Mouse (Mus musculus) forebrain, embryonic 15.5 days (tissue): ENCODE measurements around the gene Cryzl2. TPM values are rescaled to one million over a fixed set of nuclear protein-coding genes. Genes with fewer than 3 reads are reported as not detected.

Source experiments
- ATAC-seq: fragments of 200-750 bp; cut with Nextera tagmentation; replicated peaks from 2 replicates; pipeline ENCODE4 v1.8.0; 2017; ENCODE audit warnings: mild to moderate bottlenecking, moderate TSS enrichment, moderate library complexity
- H3K27ac ChIP-seq: fragments of 300-500 bp; sonication (generic); replicated peaks from 2 replicates; pipeline ENCODE4 v1.5.1; 2015; ENCODE audit warnings: mild to moderate bottlenecking, inconsistent platforms
- H3K27me3 ChIP-seq: fragments of 300-500 bp; sonication (generic); 2 replicates; pipeline ENCODE4 v1.6.1; 2015; ENCODE audit warnings: inconsistent platforms
- H3K36me3 ChIP-seq: fragments of 300-500 bp; sonication (generic); 2 replicates; pipeline ENCODE4 v1.6.1; 2015; ENCODE audit warnings: mild to moderate bottlenecking, inconsistent platforms
- H3K4me1 ChIP-seq: fragments of 300-500 bp; sonication (generic); 2 replicates; pipeline ENCODE4 v1.6.1; 2015; ENCODE audit warnings: inconsistent platforms
- H3K4me2 ChIP-seq: fragments of 300-500 bp; sonication (generic); replicated peaks from 2 replicates; pipeline ENCODE4 v1.6.1; 2015; ENCODE audit warnings: mild to moderate bottlenecking, inconsistent platforms
- H3K4me3 ChIP-seq: fragments of 300-500 bp; sonication (generic); 2 replicates; pipeline ENCODE4 v1.5.1; 2015; ENCODE audit warnings: mild to moderate bottlenecking, inconsistent platforms
- H3K9ac ChIP-seq: fragments of 300-500 bp; sonication (generic); replicated peaks from 2 replicates; pipeline ENCODE4 v1.6.1; 2015; ENCODE audit warnings: mild to moderate bottlenecking, inconsistent platforms
- H3K9me3 ChIP-seq: fragments of 300-500 bp; sonication (generic); 2 replicates; pipeline ENCODE4 v1.6.1; 2016; ENCODE audit warnings: inconsistent platforms
- WGBS: fragments of 180-500 bp; shearing (Covaris S2); methylation state at CpG from one replicate; pipeline ENCODE4 v1.1.7; 2015; ENCODE audit warnings: mixed read lengths; 5-methylcytosine and 5-hydroxymethylcytosine counted together
- polyA plus RNA-seq: library from polyadenylated mRNA; unstranded; fragments of >200 nt; fragmentation: Nextera tagmentation; extraction: Ambion mirVana; gene quantifications from 2 replicates; pipeline ENCODE4 v1.2.1, GENCODE M21; 2015

Cryzl2 gene
- polyA plus RNA-seq, 1 experiment from 2014 or later: 6.4 TPM

GRCm38 (mm10) chr1:157457789-157458188, 588 bp upstream of the Cryzl2 start:
- H3K4me1 ChIP-seq: peaks cover 17% of the 10 kb centered on the region
- H3K9ac ChIP-seq: no peak overlapping the region
- H3K27me3 ChIP-seq: no peaks in the 10 kb centered on the region
- no peaks in the 10 kb centered on the region for H3K36me3 ChIP-seq
- no peak overlapping the region for H3K4me3 ChIP-seq
- whole genome bisulfite sequencing: 32% methylated on average over 3 of the region's 3 CpGs
- H3K4me2 ChIP-seq: no peak overlapping the region
- no peak overlapping the region for H3K27ac ChIP-seq
- H3K9me3 ChIP-seq: no peaks in the 10 kb centered on the region
- no peak for ATAC-seq

DNA sequence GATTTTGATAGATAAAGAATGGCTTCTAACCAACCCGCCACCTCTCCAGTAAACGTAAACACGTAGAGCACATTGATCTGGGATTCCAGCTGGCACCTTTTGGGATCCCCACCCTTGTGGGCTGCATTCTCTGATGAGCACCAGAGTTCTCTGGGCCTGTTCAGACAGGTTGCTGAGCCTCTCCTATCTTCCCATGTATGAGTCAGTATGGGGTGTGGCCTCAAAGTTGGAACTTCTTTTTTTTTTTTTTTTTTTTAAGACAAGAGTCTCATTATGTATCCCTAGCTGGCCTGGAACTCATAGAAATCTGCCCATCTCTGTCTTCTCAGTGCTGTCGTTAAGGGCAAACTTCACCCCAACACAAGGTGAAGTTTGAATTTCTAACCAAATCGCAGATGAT, 1.5 kb downstream of the Cryzl2 start:
- ATAC-seq: no peak
- no peaks in the 10 kb centered on the region for H3K9me3 ChIP-seq
- no peaks in the 10 kb centered on the region for H3K27me3 ChIP-seq

DNA sequence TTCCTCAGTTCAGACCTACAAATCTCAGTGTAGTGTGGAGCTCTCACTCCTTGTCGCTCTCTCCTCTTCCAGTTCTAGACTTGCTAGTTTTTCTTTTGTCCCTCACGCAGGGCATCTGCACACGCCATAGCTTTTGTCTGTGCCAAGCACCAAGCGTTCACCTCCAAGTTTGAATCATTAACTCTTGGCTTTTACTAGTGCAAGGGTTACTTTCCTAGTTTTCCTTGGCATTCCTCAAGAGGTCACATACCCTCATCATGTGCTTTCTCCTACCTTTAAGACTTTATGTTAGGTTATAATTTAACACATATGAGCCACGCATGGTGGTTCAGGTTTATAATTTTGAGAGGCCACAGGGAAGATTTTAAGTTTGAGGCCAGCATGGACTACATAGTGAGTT, 2.9 kb downstream of the Cryzl2 start:
- no peaks in the 10 kb centered on the region for H3K36me3 ChIP-seq
- ATAC-seq: no peak
- H3K4me1 ChIP-seq: peaks cover 11% of the 10 kb centered on the region
- no peaks in the 10 kb centered on the region for H3K9me3 ChIP-seq
- H3K4me2 ChIP-seq: no peak overlapping the region
- H3K4me3 ChIP-seq: no peak overlapping the region
- H3K9ac ChIP-seq: no peak overlapping the region
- no peak overlapping the region for H3K27ac ChIP-seq
- 92% methylated on average over 5 of the region's 5 CpGs for WGBS
- no peaks in the 10 kb centered on the region for H3K27me3 ChIP-seq

More for the DNA sequence above, 1.5 kb downstream of the Cryzl2 start:
- Histone ChIP-seq H3K27ac (no peak overlapping the region), H3K4me3 (no peak overlapping the region), H3K4me1 (peaks cover 11% of the 10 kb centered on the region), H3K9ac (no peak overlapping the region), H3K4me2 (no peak overlapping the region), H3K36me3 (no peaks in the 10 kb centered on the region)
- 91% methylated on average over 5 of the region's 5 CpGs for WGBS

GRCm38 (mm10) chr1:157462336-157462735, 4.0 kb downstream of the Cryzl2 start:
- no peaks in the 10 kb centered on the region for H3K36me3 ChIP-seq
- no peaks in the 10 kb centered on the region for H3K27me3 ChIP-seq
- H3K9ac ChIP-seq: no peak overlapping the region
- H3K4me3 ChIP-seq: no peak overlapping the region
- 22% methylated on average over 3 of the region's 3 CpGs for WGBS
- H3K4me2 ChIP-seq: no peak overlapping the region
- H3K9me3 ChIP-seq: no peaks in the 10 kb centered on the region
- H3K4me1 ChIP-seq: peaks cover 11% of the 10 kb centered on the region
- no peak overlapping the region for H3K27ac ChIP-seq
- ATAC-seq: no peak

- no peaks in the 10 kb centered on the region for H3K9me3 ChIP-seq
- H3K4me2 ChIP-seq: no peak overlapping the region
- H3K27me3 ChIP-seq: no peaks in the 10 kb centered on the region
- ATAC-seq: no peak
- no peaks in the 10 kb centered on the region for H3K36me3 ChIP-seq
- H3K9ac ChIP-seq: no peak overlapping the region
- no peak overlapping the region for H3K27ac ChIP-seq
- H3K4me3 ChIP-seq: no peak overlapping the region
- H3K4me1 ChIP-seq: no peaks in the 10 kb centered on the region
- 65% methylated on average over 3 of the region's 3 CpGs for WGBS
These were observed 6.8 kb downstream of the Cryzl2 start for GRCm38 (mm10) chr1:157465194-157465593.

DNA sequence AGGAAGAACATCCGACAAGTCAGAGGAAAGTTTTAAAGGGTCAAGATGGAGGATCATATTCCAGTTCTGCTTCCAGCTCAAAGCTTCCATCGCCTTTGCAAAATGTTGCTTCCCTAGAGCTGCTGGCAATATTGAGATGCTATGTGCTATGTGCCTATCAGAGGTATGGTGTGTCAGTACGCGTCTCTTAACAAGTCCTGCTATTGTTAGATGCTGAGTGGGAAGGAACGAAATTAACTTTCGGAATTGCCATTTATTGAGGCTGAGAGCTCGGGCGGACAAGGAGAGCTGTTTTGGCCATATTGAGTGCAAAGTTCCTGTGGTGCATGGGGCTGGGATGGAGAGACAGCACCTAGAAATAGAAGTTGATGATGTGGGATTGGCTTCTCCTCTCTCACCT, 9.5 kb downstream of the Cryzl2 start:
- H3K9me3 ChIP-seq: no peaks in the 10 kb centered on the region
- no peaks in the 10 kb centered on the region for H3K27me3 ChIP-seq
- H3K4me2 ChIP-seq: no peak overlapping the region
- ATAC-seq: no peak
- no peak overlapping the region for H3K9ac ChIP-seq
- 90% methylated on average over 8 of the region's 8 CpGs for WGBS
- no peaks in the 10 kb centered on the region for H3K36me3 ChIP-seq
- no peak overlapping the region for H3K4me3 ChIP-seq
- H3K27ac ChIP-seq: no peak overlapping the region
- no peaks in the 10 kb centered on the region for H3K4me1 ChIP-seq

- Histone ChIP-seq H3K27me3 (no peaks in the 10 kb centered on the region), H3K27ac (no peak overlapping the region), H3K4me2 (no peak overlapping the region), H3K4me3 (no peak overlapping the region), H3K9ac (no peak overlapping the region), H3K36me3 (no peaks in the 10 kb centered on the region), H3K4me1 (no peaks in the 10 kb centered on the region), H3K9me3 (no peaks in the 10 kb centered on the region)
- 91% methylated on average over 9 of the region's 9 CpGs for WGBS
- no peak for ATAC-seq
These were observed 12.5 kb downstream of the Cryzl2 start for GRCm38 (mm10) chr1:157470761-157471386.

- ATAC-seq: no peak
- Histone ChIP-seq H3K27me3 (no peaks in the 10 kb centered on the region), H3K36me3 (no peaks in the 10 kb centered on the region), H3K4me2 (no peak overlapping the region), H3K9me3 (no peaks in the 10 kb centered on the region), H3K4me1 (no peaks in the 10 kb centered on the region), H3K4me3 (no peak overlapping the region), H3K27ac (no peak overlapping the region), H3K9ac (no peak overlapping the region)
- WGBS: 88% methylated on average over 7 of the region's 7 CpGs
These were observed 14.3 kb downstream of the Cryzl2 start for GRCm38 (mm10) chr1:157472716-157473115.

DNA sequence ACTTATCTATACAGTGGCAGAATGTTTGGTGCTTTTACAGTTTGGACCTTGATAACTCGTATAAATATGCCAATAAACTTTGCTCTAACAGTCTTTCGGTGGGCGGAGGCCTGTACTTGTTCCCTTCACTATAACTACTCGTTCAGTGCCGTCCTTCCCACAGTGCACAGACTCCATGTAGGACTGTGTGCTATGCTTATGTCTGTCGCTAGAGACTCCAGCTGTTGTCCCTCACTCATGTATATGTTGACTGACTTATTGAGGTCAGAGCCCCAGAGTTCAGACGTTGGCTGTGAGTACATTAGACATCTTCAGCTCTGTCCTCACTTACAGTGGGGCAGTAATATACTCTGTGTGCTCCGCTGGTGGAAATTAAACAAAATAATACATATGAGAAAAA, 16.5 kb downstream of the Cryzl2 start:
- no peaks in the 10 kb centered on the region for H3K4me1 ChIP-seq
- no peak overlapping the region for H3K9ac ChIP-seq
- no peak overlapping the region for H3K4me3 ChIP-seq
- 87% methylated on average over 8 of the region's 8 CpGs for WGBS
- H3K27me3 ChIP-seq: no peaks in the 10 kb centered on the region
- H3K36me3 ChIP-seq: no peaks in the 10 kb centered on the region
- no peak overlapping the region for H3K4me2 ChIP-seq
- no peaks in the 10 kb centered on the region for H3K9me3 ChIP-seq
- ATAC-seq: no peak
- no peak overlapping the region for H3K27ac ChIP-seq

DNA sequence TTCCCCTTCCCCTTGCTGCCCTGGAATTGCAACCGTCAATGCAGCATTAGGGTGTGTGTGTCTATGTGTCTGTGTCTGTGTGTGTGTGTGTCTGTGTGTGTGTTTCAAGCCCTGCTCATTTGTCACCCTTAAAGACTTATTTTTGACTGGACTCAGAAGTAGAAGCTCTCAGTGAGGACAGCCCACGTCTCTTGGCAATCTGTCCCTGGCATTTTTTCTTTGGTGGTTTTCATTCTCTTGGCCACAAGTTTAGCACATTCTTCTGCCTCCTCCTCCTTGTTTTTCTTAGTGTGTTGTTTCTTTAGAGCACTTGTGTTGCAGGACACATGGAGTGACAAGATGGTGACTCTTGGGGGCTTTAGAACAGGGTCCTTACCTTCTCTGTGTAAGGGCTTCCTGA, 17.9 kb downstream of the Cryzl2 start:
- ATAC-seq: no peak
- 73% methylated on average over 2 of the region's 2 CpGs for WGBS
- H3K27ac ChIP-seq: no peak overlapping the region

GRCm38 (mm10) chr1:157480090-157480489, 21.7 kb downstream of the Cryzl2 start:
- no peak overlapping the region for H3K27ac ChIP-seq
- H3K36me3 ChIP-seq: no peaks in the 10 kb centered on the region
- no peaks in the 10 kb centered on the region for H3K9me3 ChIP-seq
- no peaks in the 10 kb centered on the region for H3K4me1 ChIP-seq
- H3K27me3 ChIP-seq: no peaks in the 10 kb centered on the region
- 27% methylated on average over 9 of the region's 9 CpGs for WGBS
- no peak overlapping the region for H3K9ac ChIP-seq
- ATAC-seq: no peak
- no peak overlapping the region for H3K4me2 ChIP-seq
- H3K4me3 ChIP-seq: no peak overlapping the region

More for the DNA sequence above, 17.9 kb downstream of the Cryzl2 start:
- Histone ChIP-seq H3K36me3 (no peaks in the 10 kb centered on the region), H3K27me3 (no peaks in the 10 kb centered on the region), H3K4me3 (no peak overlapping the region), H3K9ac (no peak overlapping the region), H3K9me3 (no peaks in the 10 kb centered on the region), H3K4me1 (no peaks in the 10 kb centered on the region), H3K4me2 (no peak overlapping the region)

DNA sequence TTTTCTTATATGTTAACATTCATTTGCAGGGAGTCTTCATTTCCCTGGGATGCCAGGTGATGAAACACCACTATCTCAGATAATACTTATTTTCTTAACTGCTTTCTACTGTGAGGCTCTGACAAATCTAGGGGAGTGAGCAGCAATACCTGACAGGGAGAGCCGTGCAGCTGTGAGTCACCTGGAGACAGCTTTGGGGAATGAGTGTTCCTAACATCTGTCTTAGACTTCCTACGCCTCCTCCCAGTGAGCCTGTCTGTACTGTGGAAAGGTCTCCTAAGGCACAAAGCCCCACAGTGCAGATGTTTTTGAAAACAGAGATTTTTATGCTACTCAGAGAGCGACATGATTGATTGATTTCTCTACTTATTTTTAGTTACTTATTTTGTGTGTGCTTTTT, 22.5 kb downstream of the Cryzl2 start:
- H3K36me3 ChIP-seq: no peaks in the 10 kb centered on the region
- ATAC-seq: no peak
- no peak overlapping the region for H3K27ac ChIP-seq
- H3K27me3 ChIP-seq: no peaks in the 10 kb centered on the region
- H3K4me1 ChIP-seq: no peaks in the 10 kb centered on the region
- no peak overlapping the region for H3K9ac ChIP-seq
- no peak overlapping the region for H3K4me2 ChIP-seq
- H3K4me3 ChIP-seq: no peak overlapping the region
- no peaks in the 10 kb centered on the region for H3K9me3 ChIP-seq
- 78% methylated on average over 3 of the region's 3 CpGs for WGBS

DNA sequence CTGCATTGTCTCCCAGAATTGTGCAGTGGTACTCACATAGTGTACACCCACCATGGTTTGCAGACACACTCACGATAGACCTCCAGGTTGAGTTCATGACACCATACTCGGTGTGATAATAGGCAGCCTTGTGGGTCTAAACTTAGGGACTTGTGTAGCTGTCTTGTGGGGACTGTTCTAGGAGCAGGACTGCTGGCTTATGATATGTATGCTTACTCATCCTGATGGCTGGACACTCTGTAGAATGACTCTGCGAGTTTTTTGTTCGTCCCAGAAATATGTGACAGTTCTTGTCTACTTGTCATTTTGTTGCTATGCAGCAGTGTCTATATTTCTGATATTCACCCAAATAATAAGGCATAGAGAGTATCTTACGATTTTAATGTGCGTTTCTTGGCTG, 23.3 kb downstream of the Cryzl2 start:
- Histone ChIP-seq H3K9ac (no peak overlapping the region), H3K27me3 (no peaks in the 10 kb centered on the region), H3K27ac (no peak overlapping the region), H3K36me3 (no peaks in the 10 kb centered on the region), H3K9me3 (no peaks in the 10 kb centered on the region), H3K4me3 (no peak overlapping the region), H3K4me1 (no peaks in the 10 kb centered on the region), H3K4me2 (no peak overlapping the region)
- WGBS: 94% methylated on average over 6 of the region's 6 CpGs
- no peak for ATAC-seq
